Mouse (Mus musculus) testis, adult 2 months (tissue): ENCODE results near the gene Syne4.

Experiments
- CTCF ChIP-seq: fragments of 200-500 bp; IDR thresholded peaks from 2 replicates; pipeline ENCODE4 v1.5.1; 2012; ENCODE audit warnings: low read depth, mild to moderate bottlenecking, inconsistent platforms, low read length, moderate library complexity; ENCODE audit not compliant: control insufficient read depth, insufficient read depth, insufficient replicate concordance
- POLR2A ChIP-seq: fragments of 200-500 bp; IDR thresholded peaks from 2 replicates; pipeline ENCODE4 v1.6.1; 2012; ENCODE audit warnings: low read depth, mild to moderate bottlenecking, inconsistent platforms, low read length, moderate library complexity; ENCODE audit not compliant: control insufficient read depth

GRCm38 (mm10) chr7:30294296-30294695 is 20.3 kb upstream of the Syne4 start:
- no peak for TF ChIP-seq POLR2A
- no peak for TF ChIP-seq CTCF
